Mouse (Mus musculus) erythroblast, embryonic 14.5 days (primary cell): Measurements from ENCODE around the gene Kif26b. TPM values are rescaled to one million over a fixed set of nuclear protein-coding genes. Genes with fewer than 3 reads are reported as not detected.

Experiments used
- H3K27me3 ChIP-seq: 2 replicates; pipeline ENCODE4 v1.6.1; 2012; ENCODE audit warnings: inconsistent platforms; ENCODE audit not compliant: control insufficient read depth
- H3K36me3 ChIP-seq: 2 replicates; pipeline ENCODE4 v1.6.1; 2012; ENCODE audit warnings: mild to moderate bottlenecking, inconsistent platforms; ENCODE audit not compliant: control insufficient read depth
- H3K4me1 ChIP-seq: 2 replicates; pipeline ENCODE4 v1.6.1; 2012; ENCODE audit warnings: inconsistent platforms; ENCODE audit not compliant: control insufficient read depth
- H3K4me3 ChIP-seq: replicated peaks from 2 replicates; pipeline ENCODE3; 2012; ENCODE audit warnings: moderate library complexity, mild to moderate bottlenecking, inconsistent platforms
- H3K9me3 ChIP-seq: 2 replicates; pipeline ENCODE4 v1.6.1; 2012; ENCODE audit warnings: low read length, inconsistent platforms, mixed read lengths; ENCODE audit not compliant: control insufficient read depth
- GATA1 ChIP-seq: IDR thresholded peaks from 2 replicates; pipeline ENCODE4 v1.6.1; 2012; ENCODE audit warnings: low read length, inconsistent platforms, mixed read lengths
- TAL1 ChIP-seq: IDR thresholded peaks from 3 replicates; pipeline ENCODE4 v1.6.1; 2012; ENCODE audit warnings: low read length, inconsistent platforms, mixed read lengths
- polyA plus RNA-seq: library from polyadenylated mRNA; stranded (reverse); fragments of >175 nt; gene quantifications from 2 replicates; pipeline ENCODE4 v1.2.3, GENCODE M21; 2012

Kif26b gene
- polyA plus RNA-seq, 1 experiment = not detected

DNA sequence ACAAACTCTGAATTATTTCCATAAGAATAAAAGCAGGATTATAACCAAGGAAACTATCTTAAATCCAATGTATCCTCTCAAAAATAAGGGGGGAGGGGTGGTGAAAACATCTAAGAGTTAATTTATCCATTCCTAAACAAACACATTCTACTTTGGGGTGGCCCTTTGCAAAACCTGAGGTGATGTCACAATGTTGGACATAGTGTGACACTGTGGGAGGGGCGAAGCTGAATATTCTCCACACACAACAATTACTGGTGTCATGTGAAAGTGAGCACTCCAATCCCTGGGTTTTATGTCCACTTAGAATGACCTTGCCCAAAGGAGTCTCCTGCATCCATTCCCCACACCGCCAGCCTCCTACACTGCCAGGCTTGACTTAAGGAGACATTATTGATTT lies 408.1 kb downstream of the Kif26b start:
- Histone ChIP-seq H3K9me3 (no peaks in the 10 kb centered on the region), H3K4me1 (no peaks in the 10 kb centered on the region), H3K27me3 (no peaks in the 10 kb centered on the region), H3K36me3 (no peaks in the 10 kb centered on the region), H3K4me3 (no peak overlapping the region)
- no peak for TF ChIP-seq GATA1
- no peak for TF ChIP-seq TAL1

DNA sequence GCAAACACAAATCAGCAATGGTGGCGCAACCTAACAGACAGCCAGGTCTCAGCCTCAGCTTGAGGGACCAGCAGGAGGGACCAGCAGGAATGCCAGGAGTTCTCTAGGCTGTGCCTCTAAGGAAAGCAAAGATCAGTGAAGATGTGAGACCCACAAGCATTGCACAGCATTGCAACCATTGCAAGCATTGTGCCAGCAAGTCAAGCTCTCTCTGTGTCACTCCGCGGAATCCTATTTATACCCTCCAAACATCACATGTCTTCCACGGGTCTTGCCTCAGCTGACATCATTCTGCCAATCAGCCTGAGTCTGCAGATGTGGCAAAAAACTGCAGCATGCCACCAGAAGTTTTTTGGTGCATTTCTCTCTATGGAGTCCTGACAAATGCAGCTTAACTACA lies 411.4 kb downstream of the Kif26b start:
- Histone ChIP-seq H3K4me3 (no peak overlapping the region), H3K27me3 (no peaks in the 10 kb centered on the region), H3K4me1 (no peaks in the 10 kb centered on the region), H3K9me3 (no peaks in the 10 kb centered on the region), H3K36me3 (no peaks in the 10 kb centered on the region)
- no peak for TF ChIP-seq GATA1
- no peak for TF ChIP-seq TAL1

DNA sequence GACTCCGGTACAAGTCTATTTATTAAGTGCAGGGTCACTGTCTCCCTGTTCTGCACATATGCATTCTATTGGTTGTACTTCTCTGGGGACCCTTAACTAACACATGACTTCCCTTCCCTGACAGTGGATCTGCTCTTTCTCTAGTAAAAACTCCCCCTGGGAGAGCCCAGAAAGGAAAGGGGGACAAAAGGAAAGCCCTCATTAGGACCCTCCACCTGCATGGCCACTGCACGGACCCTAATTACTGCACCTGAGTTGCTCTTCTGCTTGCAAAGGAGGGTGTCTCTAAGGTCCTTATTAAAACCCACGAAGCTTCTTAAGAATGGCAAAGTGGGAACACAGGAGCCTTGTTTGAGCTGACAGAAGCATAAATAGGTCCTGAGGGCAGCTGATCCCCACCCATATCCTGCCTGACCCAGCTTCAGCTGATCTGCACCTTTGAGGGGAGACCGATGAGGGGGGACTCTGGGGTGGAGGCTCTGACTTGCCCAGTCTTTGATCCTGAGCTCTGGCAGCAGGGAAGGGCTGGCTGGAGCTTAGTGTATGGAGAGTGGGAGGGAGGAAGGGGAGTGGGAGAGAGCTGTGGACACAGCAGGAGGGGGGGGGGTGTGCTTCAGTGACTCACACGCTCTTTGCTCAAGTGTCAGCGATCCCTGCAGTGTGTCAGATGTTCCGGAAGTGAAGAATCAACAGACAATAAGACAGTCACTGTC lies 413.5 kb downstream of the Kif26b start:
- TF ChIP-seq TAL1 (no peak), GATA1 (no peak)
- no peaks in the 10 kb centered on the region for H3K4me1 ChIP-seq
- no peaks in the 10 kb centered on the region for H3K36me3 ChIP-seq
- no peaks in the 10 kb centered on the region for H3K9me3 ChIP-seq
- H3K27me3 ChIP-seq = no peaks in the 10 kb centered on the region
- no peak overlapping the region for H3K4me3 ChIP-seq

DNA sequence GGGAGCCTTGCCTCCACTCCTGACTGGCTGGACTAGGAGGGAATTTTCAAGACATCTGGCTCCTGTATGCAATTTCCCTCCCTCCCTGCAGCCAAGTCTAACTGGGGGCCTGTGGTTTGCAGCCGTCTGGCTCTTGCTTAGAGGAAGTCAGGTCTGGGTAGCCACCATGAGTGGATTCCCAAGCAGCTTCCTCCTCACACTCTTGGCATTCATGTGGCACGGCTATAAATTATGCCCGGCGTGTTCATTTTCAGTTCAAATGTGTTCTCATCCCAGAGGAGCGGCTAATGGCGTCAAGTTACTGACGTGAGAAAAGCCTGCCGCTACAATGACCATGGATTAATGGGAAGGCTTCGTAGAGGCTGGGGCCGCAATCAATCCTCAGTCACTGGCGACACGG lies 424.0 kb downstream of the Kif26b start:
- H3K4me1 ChIP-seq = no peaks in the 10 kb centered on the region
- TF ChIP-seq GATA1 = no peak
- no peak for TF ChIP-seq TAL1
- H3K4me3 ChIP-seq = no peak overlapping the region
- H3K9me3 ChIP-seq = peaks cover 3% of the 10 kb centered on the region
- no peaks in the 10 kb centered on the region for H3K36me3 ChIP-seq
- H3K27me3 ChIP-seq = no peaks in the 10 kb centered on the region

DNA sequence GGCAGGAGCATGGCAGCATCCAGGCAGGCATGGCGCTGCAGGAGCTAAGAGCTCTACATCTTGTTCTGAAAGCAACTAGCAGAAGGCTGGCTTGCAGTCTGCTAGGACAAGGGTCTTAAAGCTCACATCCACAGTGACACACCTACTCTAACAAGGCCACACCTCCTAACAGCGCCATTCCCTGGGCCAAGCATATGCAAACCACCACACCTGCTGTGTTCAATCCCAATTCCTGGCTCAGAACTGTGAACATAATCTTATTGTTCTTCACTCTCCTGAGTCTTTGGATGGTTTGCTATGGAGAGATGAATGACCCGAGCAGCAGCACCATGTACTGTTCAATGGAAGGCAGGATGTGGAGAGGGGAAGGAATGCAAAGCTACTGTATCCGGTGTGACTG lies 429.7 kb downstream of the Kif26b start:
- no peak for TF ChIP-seq TAL1
- no peak for TF ChIP-seq GATA1
- Histone ChIP-seq H3K4me1 (no peaks in the 10 kb centered on the region), H3K27me3 (no peaks in the 10 kb centered on the region), H3K9me3 (no peaks in the 10 kb centered on the region), H3K36me3 (no peaks in the 10 kb centered on the region), H3K4me3 (no peak overlapping the region)

DNA sequence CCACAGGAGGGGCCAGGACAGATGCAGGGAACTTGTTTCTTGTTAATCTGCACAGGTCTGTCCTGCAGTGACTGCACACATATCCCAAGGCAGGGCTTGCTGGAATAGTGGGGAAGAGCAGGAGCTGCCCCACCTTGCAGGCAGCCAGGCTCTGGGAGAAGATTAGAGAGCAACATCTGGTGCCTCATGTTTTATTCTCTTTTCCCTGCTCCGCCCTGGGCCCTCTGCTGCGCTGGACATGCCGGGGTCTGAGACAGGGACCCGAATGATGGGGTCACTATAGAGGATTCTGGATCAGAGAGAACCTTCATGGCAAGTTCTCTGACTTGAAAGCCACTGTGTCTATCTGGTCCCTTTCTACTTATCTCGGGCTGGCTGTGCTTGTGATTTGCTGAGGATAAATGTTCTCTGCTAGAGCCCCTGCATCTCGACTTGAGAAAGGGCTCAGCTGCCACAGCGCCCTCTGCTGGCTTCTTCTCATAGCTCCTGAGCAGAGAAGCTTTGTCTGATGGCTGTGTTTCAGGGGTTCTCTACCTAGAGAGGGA lies 431.2 kb downstream of the Kif26b start:
- H3K9me3 ChIP-seq = no peaks in the 10 kb centered on the region
- H3K27me3 ChIP-seq = no peaks in the 10 kb centered on the region
- no peaks in the 10 kb centered on the region for H3K36me3 ChIP-seq
- no peak for TF ChIP-seq GATA1
- TF ChIP-seq TAL1 = no peak
- H3K4me3 ChIP-seq = no peak overlapping the region
- no peaks in the 10 kb centered on the region for H3K4me1 ChIP-seq

DNA sequence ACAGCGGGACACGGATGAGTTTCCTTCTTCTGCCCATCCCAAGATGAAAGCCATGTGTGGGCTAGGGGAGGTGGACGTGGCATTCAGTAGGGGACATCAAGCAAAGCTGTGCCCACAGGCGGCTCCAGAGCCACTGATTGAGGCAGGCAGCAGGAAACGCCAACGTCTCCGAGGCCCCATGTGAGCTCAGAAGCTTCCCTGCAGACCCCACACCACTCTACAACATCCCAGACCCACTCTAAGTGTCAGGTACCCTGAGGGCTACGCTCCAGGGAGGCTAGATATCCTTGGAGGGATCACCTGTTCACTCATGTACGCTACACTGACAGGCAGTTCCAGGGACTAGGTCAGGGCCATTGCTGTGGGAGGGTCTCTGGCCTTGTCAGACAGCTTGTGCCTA lies 432.7 kb downstream of the Kif26b start:
- TF ChIP-seq TAL1 = no peak
- TF ChIP-seq GATA1 = no peak
- H3K9me3 ChIP-seq = no peaks in the 10 kb centered on the region
- H3K27me3 ChIP-seq = no peaks in the 10 kb centered on the region
- no peak overlapping the region for H3K4me3 ChIP-seq
- H3K36me3 ChIP-seq = no peaks in the 10 kb centered on the region
- no peaks in the 10 kb centered on the region for H3K4me1 ChIP-seq

DNA sequence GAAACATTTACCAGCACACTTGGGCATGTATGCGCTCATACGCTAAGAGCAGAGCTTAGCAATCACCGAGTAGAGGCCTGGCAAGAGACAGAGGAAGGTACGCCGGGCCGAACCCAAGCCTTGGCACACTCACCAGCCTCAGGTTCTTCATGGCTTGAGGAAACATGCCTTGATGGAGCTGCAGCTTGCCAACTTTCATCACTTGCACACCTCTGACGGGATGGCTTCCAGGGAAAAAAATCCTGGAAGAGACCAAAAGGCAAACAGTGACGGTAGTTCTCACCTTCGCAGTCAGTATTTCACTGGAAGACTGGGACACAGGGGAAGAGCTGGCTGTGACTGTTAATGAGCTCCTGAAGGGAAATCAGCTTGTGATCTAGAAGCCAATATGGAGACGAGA lies 443.1 kb downstream of the Kif26b start:
- Histone ChIP-seq H3K9me3 (no peaks in the 10 kb centered on the region), H3K4me3 (no peak overlapping the region), H3K4me1 (no peaks in the 10 kb centered on the region), H3K36me3 (no peaks in the 10 kb centered on the region), H3K27me3 (no peaks in the 10 kb centered on the region)
- TF ChIP-seq TAL1 = no peak
- TF ChIP-seq GATA1 = no peak

DNA sequence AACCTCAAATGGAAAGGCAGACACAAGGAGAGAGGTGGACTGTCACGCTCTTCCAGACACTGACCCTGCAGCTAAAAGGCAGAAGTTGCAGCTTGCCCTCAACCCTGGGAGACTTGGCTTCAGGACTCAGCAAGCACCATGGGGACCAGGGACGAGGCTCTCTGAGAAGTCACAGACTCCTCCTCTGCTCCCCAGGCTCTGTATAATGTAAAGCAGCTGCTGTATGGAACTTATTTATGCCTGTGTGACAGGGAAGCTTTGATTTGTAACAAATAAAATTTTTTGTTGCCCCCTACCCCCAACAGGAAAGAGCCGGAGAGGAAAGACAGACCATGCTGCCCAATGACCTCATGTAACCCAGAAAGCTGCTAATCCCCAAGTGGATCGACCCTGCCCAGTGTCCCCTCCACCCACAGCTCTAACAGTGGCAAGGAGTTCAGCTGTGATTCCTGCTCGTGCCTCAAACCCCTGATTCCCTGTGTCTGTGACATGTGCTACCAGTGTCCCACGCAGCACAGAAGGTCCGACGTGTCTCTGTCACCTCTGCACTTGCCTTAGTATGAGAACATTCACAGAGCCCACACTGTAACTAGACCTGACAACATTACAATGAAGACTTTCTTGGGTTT lies 449.8 kb downstream of the Kif26b start:
- Histone ChIP-seq H3K36me3 (no peaks in the 10 kb centered on the region), H3K27me3 (no peaks in the 10 kb centered on the region)
- no peak for TF ChIP-seq TAL1
- TF ChIP-seq GATA1 = no peak

More for the DNA sequence above, 449.8 kb downstream of the Kif26b start:
- Histone ChIP-seq H3K4me1 (no peaks in the 10 kb centered on the region), H3K9me3 (no peaks in the 10 kb centered on the region), H3K4me3 (no peak overlapping the region)
